Mouse (Mus musculus): ENCODE measurements around the gene Dkk3. TPM values are rescaled to one million over a fixed set of nuclear protein-coding genes. Genes with fewer than 3 reads are reported as not detected.
A peak's percentile ranks its signal among the peaks of the same experiment; 100 is the strongest.

The Dkk3 gene
- polyA plus RNA-seq, 1 experiment from 2014 or later, result 9.0 TPM

DNA sequence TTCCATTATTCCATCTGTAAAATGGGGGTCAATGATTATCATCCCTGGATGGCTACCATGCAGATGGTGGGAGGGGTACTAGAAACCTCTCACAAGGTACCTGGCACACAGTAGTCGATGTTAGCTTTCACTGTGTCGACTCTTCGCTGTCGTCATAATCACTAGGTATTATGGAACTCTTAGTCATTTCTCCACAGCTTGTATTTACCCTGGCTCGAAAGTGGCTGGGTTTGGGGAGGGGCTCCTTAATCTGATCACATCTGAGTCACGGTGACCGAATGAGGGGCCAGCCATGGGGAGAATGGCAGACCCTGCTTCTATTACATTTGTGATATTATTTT lies 20.7 kb downstream of the Dkk3 start:
- Histone ChIP-seq H3K36me3 (no peaks in the 10 kb centered on the region), H3K4me3 (no peak overlapping the region), H3K4me1 (replicated peaks) (peaks cover 15% of the 10 kb centered on the region), H3K27ac (no peak overlapping the region), H3K9me3 (no peaks in the 10 kb centered on the region), H3K27me3 (ENCODE audit: insufficient read depth, poor library complexity, severe bottlenecking) (no peaks in the 10 kb centered on the region)
- DNase-seq (ENCODE audit: low spot score), result no peak
- 92% methylated on average over 7 of the region's 7 CpGs for WGBS

DNA sequence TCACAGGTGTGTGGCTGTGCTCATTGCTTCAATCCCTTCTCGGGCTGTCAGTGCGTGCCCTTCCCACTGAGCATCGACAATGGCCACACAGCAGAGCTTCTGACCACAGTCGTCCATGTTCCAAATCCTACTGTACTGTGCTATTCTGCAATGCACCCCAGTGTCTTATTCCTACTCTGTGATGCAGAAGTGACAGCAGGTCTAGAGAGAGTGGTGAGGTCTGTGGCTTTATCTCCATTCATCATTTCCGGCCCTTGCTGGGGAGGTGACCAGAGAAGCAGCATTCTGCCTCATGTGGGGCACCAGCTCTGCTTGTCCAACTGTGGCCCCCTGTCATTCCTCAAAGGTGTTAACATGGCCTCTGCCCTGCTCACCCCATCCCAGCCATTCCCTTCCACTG lies 22.3 kb downstream of the Dkk3 start:
- no peak overlapping the region for H3K27ac ChIP-seq

DNA sequence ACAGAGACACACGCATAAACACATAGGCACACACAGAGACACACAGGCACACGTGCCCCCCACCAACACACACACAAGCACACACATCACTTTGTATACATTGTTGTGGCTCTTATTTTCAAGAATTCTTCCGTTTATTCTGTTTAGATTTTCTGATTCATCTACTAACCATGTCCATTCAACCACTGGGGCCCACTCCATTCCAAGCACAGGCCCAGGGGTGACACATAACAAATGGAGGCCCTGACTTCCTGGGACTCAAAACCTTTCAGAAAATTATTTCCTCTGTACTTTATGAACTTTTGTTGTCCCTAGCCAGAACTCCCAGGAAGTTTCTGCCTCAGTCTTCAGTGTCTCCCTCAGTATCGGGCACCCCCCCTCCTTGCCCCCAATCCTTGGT lies 23.7 kb downstream of the Dkk3 start:
- WGBS, result 91% methylated on average over 4 of the region's 4 CpGs

More for the DNA sequence above, 22.3 kb downstream of the Dkk3 start:
- Histone ChIP-seq H3K4me1 (replicated peaks) (0 out of 2 replicates have a peak, but pooled peaks cover 10% of the 10 kb centered on the region), H3K27me3 (ENCODE audit: insufficient read depth, poor library complexity, severe bottlenecking) (no peaks in the 10 kb centered on the region), H3K9me3 (no peaks in the 10 kb centered on the region), H3K4me3 (no peak overlapping the region), H3K36me3 (no peaks in the 10 kb centered on the region)
- 83% methylated on average over 5 of the region's 5 CpGs for WGBS
- no peak for DNase-seq (ENCODE audit: low spot score)

DNA sequence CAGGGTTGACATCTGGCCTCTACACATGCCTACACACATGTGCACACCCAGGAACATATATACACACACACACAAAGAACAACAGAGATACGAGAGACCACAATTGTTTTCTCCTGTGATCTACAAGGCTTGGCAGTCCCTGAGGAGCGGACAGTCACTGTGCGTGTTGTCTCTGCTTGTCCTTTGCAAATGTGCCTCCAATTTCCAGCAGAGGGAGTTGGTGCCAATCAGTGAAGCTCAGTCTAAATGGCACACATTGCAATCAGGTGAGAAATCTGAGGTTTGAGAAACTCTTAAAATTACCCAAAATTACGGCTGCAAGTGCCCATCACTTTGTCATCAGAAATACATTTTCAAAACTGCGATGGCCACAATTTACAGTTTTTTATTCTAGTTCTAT lies 25.6 kb downstream of the Dkk3 start:
- Histone ChIP-seq H3K9me3 (no peaks in the 10 kb centered on the region), H3K36me3 (no peaks in the 10 kb centered on the region), H3K4me1 (replicated peaks) (peaks cover 13% of the 10 kb centered on the region; the same call in 1 of the 2 replicates), H3K27ac (no peak overlapping the region), H3K27me3 (ENCODE audit: insufficient read depth, poor library complexity, severe bottlenecking) (no peaks in the 10 kb centered on the region), H3K4me3 (no peak overlapping the region)
- DNase-seq (ENCODE audit: low spot score), result no peak
- WGBS, result 92% methylated on average over 5 of the region's 5 CpGs

More for the DNA sequence above, 23.7 kb downstream of the Dkk3 start:
- no peaks in the 10 kb centered on the region for H3K9me3 ChIP-seq
- DNase-seq (ENCODE audit: low spot score), result no peak
- H3K27me3 ChIP-seq (ENCODE audit: insufficient read depth, poor library complexity, severe bottlenecking), result no peaks in the 10 kb centered on the region
- 0 out of 2 replicates have a peak, but pooled peaks cover 10% of the 10 kb centered on the region for H3K4me1 ChIP-seq (replicated peaks)
- no peaks in the 10 kb centered on the region for H3K36me3 ChIP-seq
- no peak overlapping the region for H3K4me3 ChIP-seq
- no peak overlapping the region for H3K27ac ChIP-seq

DNA sequence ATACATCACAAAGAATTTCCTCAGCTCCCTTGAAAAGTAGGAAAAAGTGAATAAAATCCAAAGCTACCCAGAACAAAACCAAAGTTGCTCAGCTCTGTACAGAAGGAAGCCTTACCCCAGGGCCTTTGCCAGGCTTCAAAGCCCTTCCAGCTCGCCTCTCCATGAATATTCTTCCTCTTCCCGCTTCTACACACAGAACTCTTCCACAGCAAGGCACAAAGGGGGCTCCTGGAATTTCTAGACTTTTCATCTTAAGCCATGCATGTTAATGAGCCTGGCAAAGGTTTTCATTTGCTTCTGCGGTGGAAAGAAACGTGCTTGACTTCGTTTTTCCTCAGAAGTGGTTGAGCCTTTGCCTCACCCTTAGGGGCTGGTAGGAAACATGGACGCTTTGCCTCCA lies 26.9 kb downstream of the Dkk3 start:
- WGBS, result 69% methylated on average over 6 of the region's 6 CpGs
- peaks cover 22% of the 10 kb centered on the region; the same call in 1 of the 2 replicates for H3K4me1 ChIP-seq (replicated peaks)
- no peaks in the 10 kb centered on the region for H3K27me3 ChIP-seq (ENCODE audit: insufficient read depth, poor library complexity, severe bottlenecking)
- H3K4me3 ChIP-seq, result no peak overlapping the region
- no peaks in the 10 kb centered on the region for H3K36me3 ChIP-seq
- no peaks in the 10 kb centered on the region for H3K9me3 ChIP-seq
- no peak overlapping the region for H3K27ac ChIP-seq
- DNase-seq (ENCODE audit: low spot score), result no peak

DNA sequence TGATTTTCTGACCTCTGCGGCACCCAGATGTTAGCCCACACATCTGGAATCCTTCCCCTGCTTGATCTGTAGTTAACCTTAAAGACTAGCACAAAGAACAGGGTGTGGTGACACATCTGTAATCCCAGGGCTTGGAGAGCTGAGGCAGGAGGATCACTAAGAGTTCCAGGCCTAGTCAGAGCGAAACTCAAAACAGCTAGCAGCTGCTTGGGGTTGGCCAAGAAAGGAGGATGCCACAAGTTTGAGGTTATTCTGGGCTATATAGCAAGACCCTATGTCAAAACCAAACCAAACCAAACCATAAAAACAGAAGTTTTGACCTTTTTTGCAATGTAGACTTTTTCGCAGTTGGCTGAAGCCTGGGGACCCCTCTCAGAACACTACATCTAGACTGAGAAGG lies 28.2 kb downstream of the Dkk3 start:
- Histone ChIP-seq H3K9me3 (no peaks in the 10 kb centered on the region), H3K4me1 (replicated peaks) (peaks cover 28% of the 10 kb centered on the region; the same call in 1 of the 2 replicates), H3K27ac (no peak overlapping the region), H3K36me3 (no peaks in the 10 kb centered on the region), H3K27me3 (ENCODE audit: insufficient read depth, poor library complexity, severe bottlenecking) (no peaks in the 10 kb centered on the region), H3K4me3 (no peak overlapping the region)
- DNase-seq (ENCODE audit: low spot score), result no peak
- 95% methylated on average over 3 of the region's 3 CpGs for WGBS

DNA sequence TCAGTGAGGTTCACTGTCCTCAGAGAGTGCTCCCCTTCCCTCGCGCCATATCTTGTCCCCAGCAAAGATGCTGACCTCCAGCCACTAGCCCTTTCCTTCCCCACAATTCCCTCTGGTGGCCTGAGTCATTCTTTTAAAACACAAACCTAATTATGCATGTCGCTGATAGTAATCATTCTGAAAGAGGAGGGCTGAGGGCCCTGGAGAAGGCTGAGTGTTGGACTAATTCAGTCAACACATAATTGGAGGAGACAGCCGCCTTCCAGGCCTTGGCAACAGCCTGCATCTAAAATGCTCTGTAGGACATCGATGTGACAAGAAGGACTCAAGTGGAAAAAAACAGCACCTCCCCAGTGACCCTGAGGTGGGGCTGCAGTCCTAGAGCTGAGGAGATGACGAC lies 29.0 kb downstream of the Dkk3 start:
- H3K4me1 ChIP-seq (replicated peaks), result peaks cover 30% of the 10 kb centered on the region; the same call in 1 of the 2 replicates
- H3K27ac ChIP-seq, result no peak overlapping the region
- no peaks in the 10 kb centered on the region for H3K9me3 ChIP-seq
- no peak overlapping the region for H3K4me3 ChIP-seq
- H3K27me3 ChIP-seq (ENCODE audit: insufficient read depth, poor library complexity, severe bottlenecking), result no peaks in the 10 kb centered on the region
- H3K36me3 ChIP-seq, result no peaks in the 10 kb centered on the region
- WGBS, result 82% methylated on average over 6 of the region's 6 CpGs
- no peak for DNase-seq (ENCODE audit: low spot score)

DNA sequence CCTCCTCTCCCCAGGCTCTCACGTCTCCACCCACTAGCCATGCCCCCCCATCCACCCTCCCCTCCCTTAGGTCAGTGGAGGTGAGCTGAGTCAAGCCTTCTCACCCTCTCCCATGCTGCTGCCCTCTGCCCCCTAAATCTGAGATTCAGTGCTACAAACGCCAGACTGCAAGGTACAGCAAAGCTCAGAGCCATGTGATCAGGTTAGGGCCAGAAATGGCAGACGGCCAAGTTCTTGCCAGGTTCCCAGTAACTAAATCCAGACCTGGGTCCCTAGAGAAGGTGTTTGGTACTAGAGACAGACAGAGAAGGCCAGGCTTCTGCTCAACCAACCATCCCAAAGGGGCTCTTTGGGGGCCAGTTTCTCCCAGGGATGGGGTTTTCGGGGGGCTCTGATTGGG lies 30.0 kb downstream of the Dkk3 start:
- H3K36me3 ChIP-seq, result no peaks in the 10 kb centered on the region
- DNase-seq (ENCODE audit: low spot score), result no peak
- peaks cover 30% of the 10 kb centered on the region; the same call in 1 of the 2 replicates for H3K4me1 ChIP-seq (replicated peaks)
- H3K27ac ChIP-seq, result 0 out of 2 replicates have a peak overlapping the region, but pooled peaks have one; percentile 8
- no peaks in the 10 kb centered on the region for H3K9me3 ChIP-seq
- no peaks in the 10 kb centered on the region for H3K27me3 ChIP-seq (ENCODE audit: insufficient read depth, poor library complexity, severe bottlenecking)
- WGBS, result 74% methylated on average over 4 of the region's 4 CpGs
- no peak overlapping the region for H3K4me3 ChIP-seq

DNA sequence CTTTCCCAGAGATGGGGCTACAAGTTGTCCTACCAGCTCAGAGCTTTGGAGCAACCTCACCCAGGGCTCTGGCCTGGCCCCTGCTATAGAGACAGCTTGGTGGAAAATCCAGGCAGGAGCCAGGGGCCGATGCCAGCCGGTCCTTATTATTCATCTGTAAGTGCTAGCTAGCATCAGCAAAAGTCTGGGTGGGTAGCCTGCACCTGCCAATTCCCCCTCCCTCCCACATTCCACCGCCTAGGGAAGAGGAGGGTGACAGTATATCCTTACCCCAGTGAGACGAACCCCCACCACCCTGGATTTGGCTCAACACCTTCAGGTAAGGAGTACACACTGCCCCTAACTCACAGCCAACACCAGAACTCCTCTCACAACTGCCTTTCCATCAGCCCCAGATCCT lies 30.9 kb downstream of the Dkk3 start:
- Histone ChIP-seq H3K36me3 (no peaks in the 10 kb centered on the region), H3K27ac (no peak overlapping the region)
- 89% methylated on average over 4 of the region's 4 CpGs for WGBS

DNA sequence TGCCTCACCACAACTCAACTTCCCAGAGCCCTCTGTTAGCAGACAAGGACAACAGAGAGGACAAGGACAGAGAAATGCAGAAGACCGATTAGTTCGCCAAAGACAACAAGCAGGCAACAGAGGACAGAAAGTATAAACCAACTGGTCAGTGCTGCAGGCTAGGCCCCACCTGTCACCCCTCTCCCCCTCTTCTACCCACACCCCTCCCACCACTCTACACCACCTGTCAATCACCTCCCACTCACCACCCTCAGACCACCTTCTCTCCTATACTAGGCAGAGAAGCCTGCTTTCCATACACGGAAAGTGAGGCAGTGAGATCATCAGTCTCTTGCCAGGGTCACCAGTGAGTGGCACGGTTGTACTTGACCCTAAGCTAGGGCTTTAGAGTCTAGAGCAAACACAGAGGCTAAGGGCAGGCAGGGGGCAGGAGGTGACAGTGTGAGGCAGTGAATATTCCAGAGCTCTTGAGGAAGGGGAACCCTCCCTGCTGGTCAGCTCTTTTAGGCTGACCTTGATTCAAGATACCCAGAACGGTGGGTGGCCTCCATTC lies 31.7 kb downstream of the Dkk3 start:
- Histone ChIP-seq H3K27ac (no peak overlapping the region), H3K9me3 (no peaks in the 10 kb centered on the region), H3K4me1 (replicated peaks) (peaks cover 31% of the 10 kb centered on the region), H3K36me3 (no peaks in the 10 kb centered on the region), H3K27me3 (ENCODE audit: insufficient read depth, poor library complexity, severe bottlenecking) (no peaks in the 10 kb centered on the region), H3K4me3 (no peak overlapping the region)
- 75% methylated on average over 5 of the region's 5 CpGs for WGBS
- no peak for DNase-seq (ENCODE audit: low spot score)

More for the DNA sequence above, 30.9 kb downstream of the Dkk3 start:
- Histone ChIP-seq H3K4me1 (replicated peaks) (peaks cover 30% of the 10 kb centered on the region; the same call in 1 of the 2 replicates), H3K4me3 (no peak overlapping the region), H3K9me3 (no peaks in the 10 kb centered on the region), H3K27me3 (ENCODE audit: insufficient read depth, poor library complexity, severe bottlenecking) (no peaks in the 10 kb centered on the region)
- DNase-seq (ENCODE audit: low spot score), result no peak

DNA sequence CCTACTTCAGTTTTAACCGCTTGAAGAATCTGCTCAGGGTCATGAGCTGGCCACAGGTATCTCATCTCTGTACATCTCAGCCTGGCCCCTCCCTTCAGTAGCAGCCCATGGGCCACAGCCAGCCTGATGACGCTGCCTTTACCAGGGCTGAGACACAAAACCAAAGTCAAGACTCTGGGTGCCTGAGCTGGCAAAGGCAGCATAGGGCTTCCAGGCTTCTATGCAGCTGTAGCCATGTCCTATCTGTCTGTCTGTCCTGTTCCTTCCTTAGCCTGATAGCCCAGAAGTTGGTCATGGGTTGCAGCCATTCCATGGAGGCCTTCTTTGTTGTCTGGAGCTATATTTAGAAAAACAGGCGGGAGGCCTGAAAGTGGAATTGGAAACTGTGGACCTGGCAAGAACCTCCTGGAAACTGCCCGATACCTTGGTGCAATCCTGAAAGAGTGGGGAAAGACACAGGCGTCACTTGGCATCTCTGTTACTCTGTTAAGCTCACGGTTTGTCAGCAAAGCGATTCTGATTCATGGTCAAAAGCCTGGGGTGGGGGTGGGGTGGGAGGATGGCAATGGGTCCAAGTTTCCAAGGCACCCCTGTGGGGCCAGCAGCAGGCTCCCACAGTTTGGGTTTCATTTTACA lies 33.1 kb downstream of the Dkk3 start:
- Histone ChIP-seq H3K27ac (no peak overlapping the region), H3K9me3 (no peaks in the 10 kb centered on the region), H3K4me1 (replicated peaks) (peaks cover 42% of the 10 kb centered on the region), H3K27me3 (ENCODE audit: insufficient read depth, poor library complexity, severe bottlenecking) (no peaks in the 10 kb centered on the region), H3K36me3 (no peaks in the 10 kb centered on the region), H3K4me3 (no peak overlapping the region)
- DNase-seq (ENCODE audit: low spot score), result no peak
- WGBS, result 89% methylated on average over 7 of the region's 7 CpGs

DNA sequence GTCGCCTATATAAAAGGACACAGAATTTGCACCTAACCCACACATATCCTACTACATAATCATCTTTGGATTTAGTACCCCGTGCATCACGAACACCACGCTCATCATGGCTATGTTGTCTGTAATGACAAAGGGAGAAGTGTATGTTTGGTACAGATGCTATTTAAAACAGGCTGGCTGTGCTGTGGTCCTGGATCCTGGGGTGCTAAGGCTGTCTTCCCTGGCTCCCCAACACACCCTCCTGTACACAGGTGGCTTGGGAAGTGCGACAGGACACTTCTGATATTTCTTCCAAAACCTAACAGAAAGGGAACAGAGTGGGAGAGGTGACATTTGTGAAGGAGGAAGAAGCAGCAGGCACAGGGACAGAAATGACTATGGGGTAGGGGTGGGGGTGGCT lies 35.2 kb downstream of the Dkk3 start:
- no peaks in the 10 kb centered on the region for H3K36me3 ChIP-seq
- no peaks in the 10 kb centered on the region for H3K9me3 ChIP-seq
- WGBS, result 92% methylated on average over 5 of the region's 5 CpGs

DNA sequence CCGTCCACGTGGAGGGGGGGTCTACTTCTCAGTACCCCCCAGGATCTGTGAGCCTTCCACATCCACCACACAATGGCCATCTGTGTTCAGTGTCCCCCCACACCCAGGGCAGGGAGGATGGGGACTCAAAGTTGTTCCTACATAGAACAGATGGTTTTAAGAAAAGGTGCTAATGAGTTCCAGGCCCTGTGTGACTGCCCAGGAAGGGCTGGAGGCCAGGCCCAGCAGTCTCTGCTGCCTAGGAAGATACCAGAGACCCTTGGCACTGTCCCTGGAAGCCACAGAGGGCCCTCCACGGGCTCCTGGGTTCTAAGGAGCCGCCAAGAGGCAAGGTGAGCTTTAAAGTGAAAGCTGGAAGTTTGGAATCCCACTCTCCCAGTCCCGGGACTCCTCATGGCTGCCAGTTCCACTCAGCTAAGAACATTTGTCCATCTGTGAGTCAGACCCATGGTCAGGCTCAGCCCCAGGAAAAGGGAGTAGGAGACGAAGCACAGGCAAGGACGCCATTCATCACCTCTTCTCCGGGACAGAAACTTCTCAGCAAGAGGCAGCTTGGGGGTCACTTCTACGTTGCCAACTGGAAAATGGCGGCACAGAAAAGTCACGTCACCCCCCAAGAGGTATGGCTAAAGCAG lies 36.9 kb downstream of the Dkk3 start:
- H3K27ac ChIP-seq, result peak overlapping the region; percentile 69
- WGBS, result 74% methylated on average over 11 of the region's 11 CpGs

More for the DNA sequence above, 35.2 kb downstream of the Dkk3 start:
- no peak for DNase-seq (ENCODE audit: low spot score)
- Histone ChIP-seq H3K27me3 (ENCODE audit: insufficient read depth, poor library complexity, severe bottlenecking) (no peaks in the 10 kb centered on the region), H3K4me1 (replicated peaks) (peaks cover 43% of the 10 kb centered on the region), H3K27ac (no peak overlapping the region), H3K4me3 (no peak overlapping the region)

More for the DNA sequence above, 36.9 kb downstream of the Dkk3 start:
- Histone ChIP-seq H3K9me3 (no peaks in the 10 kb centered on the region), H3K27me3 (ENCODE audit: insufficient read depth, poor library complexity, severe bottlenecking) (no peaks in the 10 kb centered on the region), H3K4me1 (replicated peaks) (peaks cover 34% of the 10 kb centered on the region), H3K4me3 (no peak overlapping the region), H3K36me3 (no peaks in the 10 kb centered on the region)
- DNase-seq (ENCODE audit: low spot score), result no peak

Measured in hindbrain, embryonic 10.5 days (tissue).